Mouse (Mus musculus) urinary bladder, postnatal 10 days (tissue): Measurements from ENCODE around the gene Rpp30.
A peak's percentile ranks its signal among the peaks of the same experiment; 100 is the strongest.

Source experiments
- DNase-seq: peaks from one replicate; pipeline ENCODE4 v3.0.0; 2022; ENCODE audit warnings: low spot score

The Rpp30 gene

GRCm38 (mm10) chr19:36083262-36084225 is at the start of gene Rpp30:
Gene Rpp30, plus strand, starts transcription at chr19:36083716.
- DNase-seq: peak; percentile 24

GRCm38 (mm10) chr19:36046046-36046445 is 37.5 kb upstream of the Rpp30 start:
- no peak for DNase-seq

GRCm38 (mm10) chr19:36056502-36057221 is 26.9 kb upstream of the Rpp30 start:
- no peak for DNase-seq

GRCm38 (mm10) chr19:36057231-36057811 is 26.2 kb upstream of the Rpp30 start, which contains the start of gene Htr7:
Gene Htr7, minus strand, starts transcription at chr19:36057507.
- no peak for DNase-seq

GRCm38 (mm10) chr19:36062801-36063529 is 20.6 kb upstream of the Rpp30 start:
- DNase-seq: no peak

- DNase-seq: no peak
Observed at GRCm38 (mm10) chr19:36082606-36083261, 782 bp upstream of the Rpp30 start.

GRCm38 (mm10) chr19:36090781-36091180 is 7.3 kb downstream of the Rpp30 start:
- DNase-seq: no peak

GRCm38 (mm10) chr19:36097194-36097593 is 13.7 kb downstream of the Rpp30 start:
- no peak for DNase-seq

- DNase-seq: no peak
Observed at GRCm38 (mm10) chr19:36098265-36098664, 14.7 kb downstream of the Rpp30 start.

GRCm38 (mm10) chr19:36098916-36099315 is 15.4 kb downstream of the Rpp30 start:
- no peak for DNase-seq

- DNase-seq: no peak
Observed at GRCm38 (mm10) chr19:36103909-36104308, 20.4 kb downstream of the Rpp30 start.

GRCm38 (mm10) chr19:36109318-36109944 is 25.9 kb downstream of the Rpp30 start:
- DNase-seq: no peak

GRCm38 (mm10) chr19:36110465-36110864 is 26.9 kb downstream of the Rpp30 start:
- no peak for DNase-seq

- no peak for DNase-seq
Observed at GRCm38 (mm10) chr19:36111054-36111895, 27.8 kb downstream of the Rpp30 start.

- no peak for DNase-seq
Observed at GRCm38 (mm10) chr19:36112007-36112406, 28.5 kb downstream of the Rpp30 start.

GRCm38 (mm10) chr19:36116185-36116584 is 32.7 kb downstream of the Rpp30 start:
- DNase-seq: no peak

- DNase-seq: no peak
Observed at GRCm38 (mm10) chr19:36119219-36119618, 35.7 kb downstream of the Rpp30 start.

GRCm38 (mm10) chr19:36119783-36120471 is 36.4 kb downstream of the Rpp30 start, which contains the start of gene Ankrd1:
Gene Ankrd1, minus strand, starts transcription at chr19:36120099.
- no peak for DNase-seq

GRCm38 (mm10) chr19:36124203-36124602 is 40.7 kb downstream of the Rpp30 start:
- no peak for DNase-seq
